Mouse (Mus musculus) lung, postnatal 0 days (tissue): Measurements from ENCODE around the gene Pak7.

Experiments used
- CTCF ChIP-seq: IDR thresholded peaks from 2 replicates; pipeline ENCODE4 v1.5.1; 2016; ENCODE audit warnings: antibody characterized with exemption, mild to moderate bottlenecking
- EP300 ChIP-seq: IDR thresholded peaks from 2 replicates; pipeline ENCODE4 v1.6.1; 2016; ENCODE audit warnings: antibody characterized with exemption, mild to moderate bottlenecking, control low read depth

DNA sequence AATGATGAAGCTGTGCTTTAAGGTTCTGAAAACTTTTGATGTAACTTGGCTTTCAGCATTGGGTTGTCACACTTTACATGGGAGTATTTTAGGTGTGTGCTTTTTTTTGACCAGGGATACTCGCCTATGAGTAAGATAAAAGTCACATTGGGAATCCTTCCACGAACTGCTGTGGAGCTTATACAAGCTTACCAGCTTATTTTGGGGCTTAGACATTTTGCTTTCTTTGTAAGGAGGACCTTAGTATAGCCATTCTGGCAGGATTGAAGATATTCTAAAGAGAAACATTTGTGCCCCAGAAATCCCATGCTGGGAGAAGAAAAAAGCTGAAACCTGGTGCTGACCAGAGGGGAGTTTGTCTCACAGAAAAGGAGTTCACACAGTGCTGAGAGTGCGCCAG, 212.7 kb downstream of the Pak7 start:
- TF ChIP-seq CTCF (no peak), EP300 (no peak)
